Mouse (Mus musculus): ENCODE results near the gene Vrk3. TPM values are rescaled to one million over a fixed set of nuclear protein-coding genes. Genes with fewer than 3 reads are reported as not detected.
A peak's percentile ranks its signal among the peaks of the same experiment; 100 is the strongest.

The Vrk3 gene
- total RNA-seq, 2 experiments from 2014 or later = 14.5 to 16.2 TPM

DNA sequence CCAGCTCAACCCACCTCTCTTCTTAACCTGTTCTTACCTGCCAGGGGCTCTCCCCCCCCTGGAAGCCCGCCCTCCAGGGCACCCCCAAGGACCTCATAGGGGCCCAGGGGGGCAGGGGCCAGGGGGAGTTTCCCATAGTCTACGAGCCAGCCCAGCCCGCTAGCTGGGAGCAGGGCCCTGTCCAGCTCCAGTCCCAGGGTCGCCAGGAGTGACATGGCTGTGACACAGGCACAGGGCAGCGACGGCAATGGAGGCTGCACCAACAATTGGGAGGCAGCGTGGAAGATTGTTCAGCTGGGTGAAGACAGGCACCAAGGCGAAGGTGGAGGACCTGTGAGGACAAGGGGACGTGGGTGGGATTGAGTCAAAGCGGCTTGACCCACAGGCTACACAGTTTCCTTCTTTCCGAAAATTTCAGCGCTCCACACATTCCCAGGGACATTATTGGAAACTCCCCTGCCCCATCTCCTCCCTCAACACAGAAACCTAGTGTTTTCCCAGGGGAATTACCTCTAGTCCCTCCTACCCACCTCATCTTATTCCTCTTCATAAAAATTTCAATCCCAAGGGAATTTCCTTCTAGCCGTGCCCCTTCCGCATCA is 66.8 kb downstream of the Vrk3 start:
- intact Hi-C loops (cut with DNase I; ENCODE audit: low total_unique reads) = loop anchor here (10.0 kb wide), 1 partner anchor 50 kb away; no protein-coding TSS in a partner anchor
- no peak for DNase-seq

DNA sequence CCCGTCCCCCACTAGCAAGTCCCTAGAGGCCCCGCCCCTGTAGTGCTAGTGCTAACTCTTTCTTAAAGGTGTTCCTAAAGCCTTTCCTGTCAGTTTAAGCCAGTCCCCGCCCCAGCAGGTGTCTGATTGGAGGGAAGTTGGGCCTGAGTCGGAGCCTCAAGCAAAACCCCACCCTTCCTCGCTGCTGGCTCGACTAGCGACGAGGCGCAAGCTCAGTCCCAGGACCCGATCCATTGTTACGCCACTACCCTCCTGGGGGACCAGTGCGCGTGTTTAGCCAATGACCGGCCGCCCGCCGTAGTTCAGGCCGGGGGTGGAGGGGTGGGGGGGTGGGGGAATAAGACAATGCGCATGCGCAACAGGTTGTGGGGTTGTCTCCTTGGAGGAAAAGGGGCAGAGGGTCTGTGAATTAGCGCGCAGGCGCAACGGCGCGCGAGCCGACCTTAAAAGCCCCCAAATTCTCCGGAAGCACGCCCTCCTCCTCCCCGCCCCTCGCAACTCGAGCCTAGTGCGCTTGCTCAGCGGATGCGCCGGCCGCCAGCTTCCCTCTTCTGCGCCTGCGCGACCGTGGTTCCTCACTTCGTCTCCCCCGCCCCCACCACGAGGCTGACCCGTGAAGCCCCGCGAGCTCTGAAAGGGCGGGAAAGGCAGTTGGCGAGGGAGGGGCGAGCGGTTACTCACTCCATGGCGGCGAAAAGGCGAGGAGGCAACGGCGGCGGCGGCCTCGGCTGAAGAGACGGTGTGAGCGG is 67.7 kb downstream of the Vrk3 start, which contains the start of the genes Nup62 and Il4i1:
Gene Nup62 (plus strand): TSS at position 368 of the 749 bp plus-strand sequence.
Gene Il4i1 (plus strand): TSS at position 667 of the 749 bp plus-strand sequence.
- intact Hi-C loops (cut with DNase I; ENCODE audit: low total_unique reads) = loop anchor here (10.0 kb wide), 1 partner anchor 51 kb away; no protein-coding TSS in a partner anchor
- DNase-seq = peak; percentile 99

- intact Hi-C loops (cut with DNase I; ENCODE audit: low total_unique reads) = loop anchor here (10.0 kb wide), 1 partner anchor 52 kb away; no protein-coding TSS in a partner anchor
- DNase-seq = peak; percentile 80
Observed at GRCm38 (mm10) chr7:44816470-44817021, 68.3 kb downstream of the Vrk3 start, which contains the start of gene Atf5. TSS of gene Atf5 (minus strand) at chr7:44816658.

GRCm38 (mm10) chr7:44817441-44817840 is 69.2 kb downstream of the Vrk3 start:
- intact Hi-C loops (cut with DNase I; ENCODE audit: low total_unique reads) = loop anchor here (10.0 kb wide), 1 partner anchor 53 kb away; no protein-coding TSS in a partner anchor
- no peak for DNase-seq

GRCm38 (mm10) chr7:44818164-44818563 is 70.0 kb downstream of the Vrk3 start:
- intact Hi-C loops (cut with DNase I; ENCODE audit: low total_unique reads) = loop anchor here (10.0 kb wide), 1 partner anchor 53 kb away; no protein-coding TSS in a partner anchor
- DNase-seq = no peak

- intact Hi-C loops (cut with DNase I; ENCODE audit: low total_unique reads) = loop anchor here (10.0 kb wide), 1 partner anchor 54 kb away; no protein-coding TSS in a partner anchor
- DNase-seq = peak; percentile 69
Observed at GRCm38 (mm10) chr7:44818751-44819235, 70.6 kb downstream of the Vrk3 start.

DNA sequence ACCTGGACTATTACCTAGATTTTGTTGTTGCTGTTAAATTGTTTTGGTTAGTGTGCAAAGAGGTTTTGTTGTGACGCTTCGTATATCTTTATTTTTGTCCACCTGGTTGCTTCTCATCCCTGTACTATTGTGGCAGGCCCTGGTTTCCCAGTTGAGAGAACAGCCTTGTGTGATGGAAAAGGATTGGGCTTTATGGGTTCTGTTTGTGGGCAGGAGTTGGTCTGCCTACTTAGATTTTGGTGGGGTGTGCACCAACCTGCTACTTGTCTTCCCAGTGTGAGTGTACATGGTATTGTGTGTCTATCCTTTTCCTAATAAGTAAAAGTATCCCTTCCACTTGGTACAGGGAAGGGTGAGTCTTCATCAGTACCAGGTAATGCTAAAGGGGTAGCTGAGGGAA is 71.2 kb downstream of the Vrk3 start:
- intact Hi-C loops (cut with DNase I; ENCODE audit: low total_unique reads) = loop anchor here (10.0 kb wide), 1 partner anchor 55 kb away; no protein-coding TSS in a partner anchor
- DNase-seq = no peak

- intact Hi-C loops (cut with DNase I; ENCODE audit: low total_unique reads) = loop anchor here (10.0 kb wide), 1 partner anchor 55 kb away; no protein-coding TSS in a partner anchor
- DNase-seq = no peak
Observed at GRCm38 (mm10) chr7:44819863-44820262, 71.7 kb downstream of the Vrk3 start.

DNA sequence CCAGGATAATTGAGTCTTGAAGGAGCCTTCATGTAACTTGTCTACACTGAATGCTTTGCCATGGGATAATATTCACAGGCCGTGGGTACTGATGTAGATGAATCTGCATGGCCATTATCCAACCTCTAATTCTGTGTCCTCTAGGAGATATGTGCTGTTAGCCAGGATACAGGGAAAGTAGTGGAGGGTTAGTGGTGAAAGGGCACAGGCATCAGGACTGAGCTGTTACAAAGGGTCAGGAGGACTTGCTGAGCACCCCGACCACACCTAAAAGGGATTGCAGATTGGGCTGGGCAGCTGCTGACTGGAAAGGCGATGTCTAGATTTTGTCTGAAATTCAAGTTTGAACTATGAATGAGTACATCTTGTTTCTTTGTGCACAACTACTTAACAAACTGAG is 72.3 kb downstream of the Vrk3 start:
- DNase-seq = no peak
- intact Hi-C loops (cut with DNase I; ENCODE audit: low total_unique reads) = no loop called here

DNA sequence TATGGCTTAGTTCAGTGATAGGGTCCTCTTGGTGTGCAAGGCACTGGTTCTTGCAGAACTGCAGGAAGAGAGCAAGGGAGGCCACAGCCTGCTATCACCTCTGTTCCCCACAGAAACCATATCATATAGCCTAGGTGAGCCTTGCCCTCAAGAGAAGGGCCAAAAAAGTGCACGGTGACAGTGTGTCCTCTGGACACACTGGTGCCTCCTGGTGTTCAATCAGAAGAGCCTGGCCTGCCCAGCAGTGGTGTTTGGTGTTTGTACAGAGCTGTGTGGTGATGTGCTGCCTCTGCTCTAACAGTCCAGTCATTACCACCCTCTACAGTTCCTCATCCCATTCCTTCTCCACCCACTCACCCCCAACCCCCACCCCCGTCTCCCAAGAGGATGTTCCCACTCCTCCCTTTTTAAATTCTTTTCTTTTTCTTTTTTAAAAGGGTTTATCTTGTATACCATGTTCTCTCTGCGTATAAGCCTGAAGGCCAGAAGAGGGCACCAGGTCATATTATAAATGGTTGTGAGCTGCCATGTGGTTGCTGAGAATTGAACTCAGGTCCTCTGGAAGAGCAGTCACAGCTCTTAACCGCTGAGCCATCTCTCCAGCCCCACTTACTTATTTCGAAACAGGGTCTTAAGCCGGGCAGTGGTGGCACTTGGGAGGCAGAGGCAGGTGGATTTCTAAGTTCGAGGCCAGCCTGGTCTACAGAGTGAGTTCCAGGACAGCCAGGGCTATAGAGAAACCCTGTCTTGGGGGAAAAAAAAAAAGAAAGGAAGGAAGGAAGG is 73.6 kb downstream of the Vrk3 start:
- intact Hi-C loops (cut with DNase I; ENCODE audit: low total_unique reads) = no loop called here
- no peak for DNase-seq

- intact Hi-C loops (cut with DNase I; ENCODE audit: low total_unique reads) = no loop called here
- peak; percentile 0 for DNase-seq
Observed at GRCm38 (mm10) chr7:44823409-44823808, 75.2 kb downstream of the Vrk3 start.

- DNase-seq = peak; percentile 80
- intact Hi-C loops (cut with DNase I; ENCODE audit: low total_unique reads) = no loop called here
Observed at GRCm38 (mm10) chr7:44824872-44825271, 76.7 kb downstream of the Vrk3 start.

- no peak for DNase-seq
- intact Hi-C loops (cut with DNase I; ENCODE audit: low total_unique reads) = no loop called here
Observed at GRCm38 (mm10) chr7:44826771-44827170, 78.6 kb downstream of the Vrk3 start.

Other genes with a start within 250 kb of the Vrk3 start
- 1,000 to 10,000 TPM; 3,999 to 4,490 TPM for gene Mybpc2, start 223.8 kb upstream of the Vrk3 start, total RNA-seq (2021)
- under 1 TPM; 0.16 to 0.18 TPM for gene Spib, start 216.3 kb upstream of the Vrk3 start, total RNA-seq (2021)
- 1 to 10 TPM; 7.0 to 7.8 TPM for gene Pold1, start 199.6 kb upstream of the Vrk3 start, total RNA-seq (2021)
- 10 to 100 TPM; 28.0 to 28.2 TPM for gene Nr1h2, start 194.5 kb upstream of the Vrk3 start, total RNA-seq (2021)
- not detected for gene Napsa, start 176.0 kb upstream of the Vrk3 start, total RNA-seq (2021)
- gene Kcnc3, start 157.7 kb upstream of the Vrk3 start, total RNA-seq (2021) = 1 to 10 TPM; 2.9 to 3.1 TPM
- 10 to 100 TPM; 20.6 to 24.4 TPM for gene Myh14, start 77.6 kb upstream of the Vrk3 start, total RNA-seq (2021)
- gene Izumo2, start 39.7 kb upstream of the Vrk3 start, total RNA-seq (2021) = not detected
- gene Zfp473, start 2.6 kb downstream of the Vrk3 start, total RNA-seq (2021) = under 1 TPM in 1 of 2 experiments, not detected in 1; 0.16 TPM
- 10 to 100 TPM; 21.2 to 28.1 TPM for gene Nup62, start 67.7 kb downstream of the Vrk3 start, total RNA-seq (2021)
- 1 to 10 TPM; 2.3 to 2.6 TPM for gene Il4i1, start 68.0 kb downstream of the Vrk3 start, total RNA-seq (2021)
- gene Atf5, start 68.2 kb downstream of the Vrk3 start, total RNA-seq (2021) = 10 to 100 TPM; 54.5 to 62.2 TPM
- 10 to 100 TPM; 85.9 to 86.7 TPM for gene Akt1s1, start 100.6 kb downstream of the Vrk3 start, total RNA-seq (2021)
- gene Tbc1d17, start 100.7 kb downstream of the Vrk3 start, total RNA-seq (2021) = 10 to 100 TPM; 28.2 to 38.9 TPM
- gene Pnkp, start 108.7 kb downstream of the Vrk3 start, total RNA-seq (2021) = 10 to 100 TPM; 15.1 to 16.6 TPM
- gene Ptov1, start 121.4 kb downstream of the Vrk3 start, total RNA-seq (2021) = 100 to 1,000 TPM; 161 to 167 TPM
- 10 to 100 TPM; 48.0 to 49.7 TPM for gene Med25, start 144.3 kb downstream of the Vrk3 start, total RNA-seq (2021)
- 10 to 100 TPM; 18.8 to 23.4 TPM for gene Fuz, start 147.7 kb downstream of the Vrk3 start, total RNA-seq (2021)
- gene Ap2a1, start 181.1 kb downstream of the Vrk3 start, total RNA-seq (2021) = 10 to 100 TPM; 55.4 to 60.8 TPM
- gene Tsks, start 194.8 kb downstream of the Vrk3 start, total RNA-seq (2021) = not detected
- 1 to 10 TPM; 2.3 to 2.7 TPM for gene Cpt1c, start 226.4 kb downstream of the Vrk3 start, total RNA-seq (2021)
- gene Prmt1, start 238.2 kb downstream of the Vrk3 start, total RNA-seq (2021) = 100 to 1,000 TPM; 144 to 227 TPM
- gene Irf3, start 249.2 kb downstream of the Vrk3 start, total RNA-seq (2021) = 10 to 100 TPM; 20.0 to 22.2 TPM

Data from gastrocnemius, postnatal 14 days (tissue).